Mouse (Mus musculus) intestine, embryonic 14.5 days (tissue): ENCODE results near the gene Prl5a1. TPM values are rescaled to one million over a fixed set of nuclear protein-coding genes. Genes with fewer than 3 reads are reported as not detected.

Experiments
- ATAC-seq: fragments of 200-750 bp; cut with Nextera tagmentation; replicated peaks from 2 replicates; pipeline ENCODE4 v1.8.0; 2017; ENCODE audit warnings: low read depth, moderate number of reproducible peaks, moderate TSS enrichment, moderate library complexity; ENCODE audit not compliant: low FRiP score, low TSS enrichment
- DNase-seq: peaks from one replicate; pipeline ENCODE4 v3.0.0-alpha.2; 2018; ENCODE audit warnings: low spot score
- H3K27ac ChIP-seq: fragments of 300-500 bp; sonication (generic); 2 replicates; pipeline ENCODE4 v1.5.1; 2014; ENCODE audit warnings: low read depth, mild to moderate bottlenecking, control low read depth
- H3K27me3 ChIP-seq: fragments of 300-500 bp; sonication (generic); replicated peaks from 2 replicates; pipeline ENCODE4 v1.6.1; 2014; ENCODE audit warnings: low read length, control low read depth; ENCODE audit not compliant: control insufficient read depth, insufficient read depth
- H3K36me3 ChIP-seq: fragments of 300-500 bp; sonication (generic); 2 replicates; pipeline ENCODE4 v1.6.1; 2014; ENCODE audit warnings: low read length, control low read depth; ENCODE audit not compliant: control insufficient read depth, insufficient read depth
- H3K4me1 ChIP-seq: fragments of 300-500 bp; sonication (generic); replicated peaks from 2 replicates; pipeline ENCODE4 v1.6.1; 2014; ENCODE audit warnings: low read length, control low read depth, mixed read lengths; ENCODE audit not compliant: control insufficient read depth, insufficient read depth
- H3K4me2 ChIP-seq: fragments of 300-500 bp; sonication (generic); 2 replicates; pipeline ENCODE4 v1.6.1; 2014; ENCODE audit warnings: low read length
- H3K4me3 ChIP-seq: fragments of 300-500 bp; sonication (generic); 2 replicates; pipeline ENCODE4 v1.5.1; 2014; ENCODE audit warnings: low read depth, low read length, control low read depth, mixed read lengths
- H3K9ac ChIP-seq: fragments of 300-500 bp; sonication (generic); 2 replicates; pipeline ENCODE4 v1.6.1; 2014; ENCODE audit warnings: mild to moderate bottlenecking, low read length
- H3K9me3 ChIP-seq: fragments of 300-500 bp; sonication (generic); 2 replicates; pipeline ENCODE4 v1.6.1; 2016; ENCODE audit warnings: low read length, control low read depth; ENCODE audit not compliant: control insufficient read depth
- WGBS: fragments of 180-500 bp; shearing (Covaris S2); extraction: QIAGEN DNeasy Blood & Tissue Kit; methylation state at CpG from one replicate; pipeline ENCODE4 v1.1.7; 2014; 5-methylcytosine and 5-hydroxymethylcytosine counted together
- polyA plus RNA-seq: library from polyadenylated mRNA; unstranded; fragments of >200 nt; fragmentation: Nextera tagmentation; extraction: Ambion mirVana; gene quantifications from 2 replicates; pipeline ENCODE4 v1.2.1, GENCODE M21; 2014

Gene Prl5a1
- polyA plus RNA-seq = not detected in 2 replicates

DNA sequence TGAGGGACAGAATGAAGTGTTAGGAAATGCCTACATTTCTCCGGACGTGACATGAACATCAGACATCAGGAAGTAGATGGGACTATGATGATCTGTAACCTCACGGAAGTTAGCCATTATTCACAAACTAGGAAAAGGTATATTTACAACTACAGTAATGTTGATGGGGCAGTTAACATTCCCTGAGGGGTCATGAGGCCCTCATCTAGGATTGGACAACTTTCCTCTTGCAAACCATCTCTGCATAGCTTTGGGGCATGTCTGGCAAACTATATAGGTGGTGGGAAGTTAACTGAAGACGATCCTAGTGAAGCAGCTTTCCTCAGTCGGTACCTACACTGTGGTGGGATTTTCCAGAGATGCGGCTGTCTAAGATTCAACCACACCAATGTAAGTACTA is at the start of gene Prl5a1:
Prl5a1 (plus strand) TSS at position 301 of the 400 bp plus-strand sequence.
- Histone ChIP-seq H3K4me2 (no peak within 1 kb of the TSS), H3K27ac (no peak within 1 kb of the TSS), H3K4me1 (no peaks in the 10 kb centered on the region), H3K36me3 (no peaks in the 10 kb centered on the region), H3K9me3 (no peaks in the 10 kb centered on the region), H3K4me3 (no peak within 1 kb of the TSS), H3K9ac (no peak within 1 kb of the TSS), H3K27me3 (no peaks in the 10 kb centered on the region)
- DNase-seq (no peak), ATAC-seq (no peak)
- WGBS = 91% methylated on average over 6 of the region's 6 CpGs

DNA sequence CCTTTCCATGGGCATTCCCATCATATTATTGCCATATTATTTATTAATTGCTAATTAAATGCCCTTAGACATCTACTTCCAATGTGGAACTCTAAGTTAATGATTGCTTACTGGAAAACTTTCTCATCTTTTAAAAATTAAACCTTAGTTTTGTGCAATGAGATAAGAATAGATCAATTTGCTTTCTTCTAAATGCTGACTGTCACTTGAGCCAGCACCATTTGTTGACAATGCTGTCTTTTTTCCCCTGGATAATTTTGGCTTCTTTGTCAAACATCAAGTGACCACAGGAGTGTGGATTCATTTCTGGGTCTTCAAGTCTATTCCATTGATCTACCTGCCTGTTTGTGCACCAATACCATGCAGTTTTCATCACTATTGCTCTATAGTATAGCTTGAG is 46.1 kb upstream of the Prl5a1 start:
- H3K4me2 ChIP-seq = no peak overlapping the region
- no peaks in the 10 kb centered on the region for H3K36me3 ChIP-seq
- H3K4me3 ChIP-seq = no peak overlapping the region
- no peaks in the 10 kb centered on the region for H3K4me1 ChIP-seq
- no peaks in the 10 kb centered on the region for H3K9me3 ChIP-seq
- no peak overlapping the region for H3K9ac ChIP-seq
- DNase-seq (no peak), ATAC-seq (no peak)
- no peak overlapping the region for H3K27ac ChIP-seq
- H3K27me3 ChIP-seq = no peaks in the 10 kb centered on the region

DNA sequence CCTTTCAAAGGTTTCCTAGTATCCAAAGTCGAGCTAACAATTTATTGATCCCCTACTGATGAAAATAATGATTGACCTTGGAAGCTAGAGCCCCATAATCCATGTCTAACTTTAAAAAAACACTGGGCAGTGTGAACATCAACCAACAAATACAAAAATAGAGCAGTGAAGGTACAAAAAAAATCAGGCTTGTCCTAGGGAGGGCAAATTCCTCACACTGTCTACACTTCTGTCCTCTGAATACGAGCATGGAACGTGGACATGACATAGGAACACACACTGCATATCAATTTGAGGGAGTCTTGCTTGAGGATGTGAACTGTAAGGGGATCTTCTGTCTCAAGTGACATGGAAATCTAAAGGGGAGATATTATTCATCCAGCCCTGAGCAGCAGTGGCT is 33.7 kb upstream of the Prl5a1 start:
- DNase-seq (no peak), ATAC-seq (no peak)
- WGBS = 80% methylated on average over 3 of the region's 3 CpGs
- Histone ChIP-seq H3K4me2 (no peak overlapping the region), H3K36me3 (no peaks in the 10 kb centered on the region), H3K9me3 (no peaks in the 10 kb centered on the region), H3K27ac (no peak overlapping the region), H3K4me1 (no peaks in the 10 kb centered on the region), H3K27me3 (no peaks in the 10 kb centered on the region), H3K9ac (no peak overlapping the region), H3K4me3 (no peak overlapping the region)

DNA sequence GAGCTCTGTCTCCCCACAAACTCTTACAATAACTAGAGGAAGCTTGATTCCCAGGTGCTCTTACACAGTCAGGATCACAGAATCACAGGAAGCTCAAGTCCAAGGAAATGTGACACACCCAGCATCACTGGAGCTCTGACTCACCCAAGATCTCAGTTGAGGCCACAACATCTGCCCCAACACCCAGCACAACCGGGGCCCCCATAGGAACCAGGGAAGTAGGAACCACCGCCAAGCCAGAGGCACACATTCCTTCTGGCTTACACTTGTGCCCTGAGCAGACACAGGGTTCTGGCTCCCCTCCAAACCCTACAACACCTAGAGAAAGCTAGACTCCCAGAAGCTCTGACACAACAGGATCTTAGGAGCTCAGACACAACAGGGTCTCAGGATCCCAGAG is 9.5 kb upstream of the Prl5a1 start:
- Histone ChIP-seq H3K4me3 (no peak overlapping the region), H3K9me3 (no peaks in the 10 kb centered on the region), H3K27me3 (no peaks in the 10 kb centered on the region), H3K4me1 (no peaks in the 10 kb centered on the region), H3K4me2 (no peak overlapping the region), H3K9ac (no peak overlapping the region), H3K36me3 (no peaks in the 10 kb centered on the region), H3K27ac (no peak overlapping the region)
- no peak for DNase-seq
- WGBS = 77% methylated on average over 2 of the region's 2 CpGs
- ATAC-seq = no peak

GRCm38 (mm10) chr13:28135790-28136189 is 6.5 kb upstream of the Prl5a1 start:
- no peak overlapping the region for H3K27ac ChIP-seq
- no peaks in the 10 kb centered on the region for H3K4me1 ChIP-seq
- no peak overlapping the region for H3K4me3 ChIP-seq
- no peaks in the 10 kb centered on the region for H3K27me3 ChIP-seq
- DNase-seq (no peak), ATAC-seq (no peak)
- no peaks in the 10 kb centered on the region for H3K36me3 ChIP-seq
- H3K4me2 ChIP-seq = no peak overlapping the region
- no peak overlapping the region for H3K9ac ChIP-seq
- H3K9me3 ChIP-seq = no peaks in the 10 kb centered on the region

Other genes starting within 250 kb of the Prl5a1 start
- gene Prl4a1, start 126.3 kb upstream of the Prl5a1 start, polyA plus RNA-seq = not detected in 2 replicates
- gene Gm11361, start 115.0 kb downstream of the Prl5a1 start, polyA plus RNA-seq = 4.2 and 4.7 TPM in 2 replicates